Comparison of ENCODE assay signal across 25 mouse cellular contexts in genomic region chr7:50441237-50441636, GRCm38 (mm10).
DNase-seq lines count a peak whose midpoint lies in the region; ATAC-seq and TF ChIP-seq lines count a peak whose summit lies in the region.
"Had no signal": no experiment of that assay in that cellular context is flagged by ENCODE, and none has a peak within 500 bp of the region (broad histone marks: within the 10 kb centered on the region; RNA-seq: fewer than 3 reads in every experiment).

No protein-coding gene starts in this region.

- peak; percentile 81 for ATAC-seq in frontal cortex, adult (ENCODE audit: low TSS enrichment)
- no peak for ATAC-seq in kidney, embryonic 16.5 days (ENCODE audit: low FRiP score, low TSS enrichment)
- ATAC-seq: activated CD4-positive, CD25-positive, alpha-beta regulatory T cell, adult 4 months; hindbrain, postnatal 0 days; Patski had no signal

- intact Hi-C loops in left cerebral cortex, adult 2 months (cut with DNase I) = loop anchor here (5.0 kb wide), 1 partner anchor 84 kb away; no protein-coding TSS in a partner anchor
- intact Hi-C loops in left cerebral cortex, postnatal 4 days (cut with DNase I) = no loop called here

- H3K9ac ChIP-seq in kidney, embryonic 16.5 days (replicated peaks; ENCODE audit: low read length) = no peak overlapping the region
- H3K9ac ChIP-seq: embryonic facial prominence, embryonic 15.5 days; heart, embryonic 15.5 days; hindbrain, embryonic 13.5 days had no signal

- no peaks in the 10 kb centered on the region for H3K36me3 ChIP-seq in kidney, embryonic 16.5 days (ENCODE audit: insufficient read depth, low read length)
- H3K36me3 ChIP-seq: embryonic facial prominence, embryonic 15.5 days; forebrain, embryonic 10.5 days; heart, embryonic 15.5 days; hindbrain, embryonic 13.5 days had no signal

- no peak for TF ChIP-seq CTCF in left cerebral cortex, adult 2 months (IDR thresholded peaks at IDR 0.05)

- no peak for DNase-seq in frontal cortex, postnatal 14 days (ENCODE audit: low spot score in 2 of 2)
- no peak for DNase-seq in left cerebral cortex, adult 2 months (ENCODE audit: extremely low spot score in 1 of 2, low spot score in 2 of 2)
- no peak for DNase-seq in left cerebral cortex, postnatal 4 days
- peak; percentile 64 for DNase-seq in brain, adult 2 months (ENCODE audit: low read depth, low spot score)
- peak; percentile 26 for DNase-seq in layer of hippocampus, adult 9-10 months (ENCODE audit: low spot score)
- no peak for DNase-seq in cerebellum, adult 9-10 months
- DNase-seq: adrenal gland, postnatal 14 days; cerebellum, adult 18-20 months; cerebellum, postnatal 10 days; embryo, embryonic 11 days; gastrocnemius, postnatal 10 days; heart, adult 2 months; heart, postnatal 14 days had no signal

- H3K4me3 ChIP-seq in left cerebral cortex, adult 2 months = no peak overlapping the region
- H3K4me3 ChIP-seq in kidney, embryonic 16.5 days (ENCODE audit: low read length) = no peak overlapping the region
- H3K4me3 ChIP-seq: embryonic facial prominence, embryonic 15.5 days; erythroblast, embryonic 14.5 days; forebrain, embryonic 10.5 days; heart, adult 2 months; heart, embryonic 15.5 days; hindbrain, embryonic 13.5 days had no signal

- H3K4me1 ChIP-seq in kidney, embryonic 16.5 days (ENCODE audit: insufficient read depth, low read length) = no peaks in the 10 kb centered on the region; the same call in 1 of the 2 replicates
- H3K4me1 ChIP-seq: embryonic facial prominence, embryonic 15.5 days; forebrain, embryonic 10.5 days; heart, embryonic 15.5 days; hindbrain, embryonic 13.5 days had no signal

- no peaks in the 10 kb centered on the region for H3K9me3 ChIP-seq in kidney, embryonic 16.5 days (ENCODE audit: low read length)
- H3K9me3 ChIP-seq: embryonic facial prominence, embryonic 15.5 days; forebrain, embryonic 10.5 days; heart, embryonic 15.5 days; hindbrain, embryonic 13.5 days had no signal

- peak overlapping the region; percentile 57; the same call in 1 of the 2 replicates for H3K27ac ChIP-seq in left cerebral cortex, adult 2 months
- no peak overlapping the region for H3K27ac ChIP-seq in kidney, embryonic 16.5 days (ENCODE audit: low read length)
- H3K27ac ChIP-seq: embryonic facial prominence, embryonic 15.5 days; forebrain, embryonic 10.5 days; heart, adult 2 months; heart, embryonic 15.5 days; hindbrain, embryonic 13.5 days; hindbrain, postnatal 0 days had no signal

- H3K4me2 ChIP-seq in kidney, embryonic 16.5 days (replicated peaks; ENCODE audit: low read depth, low read length) = no peak overlapping the region
- H3K4me2 ChIP-seq: embryonic facial prominence, embryonic 15.5 days; heart, embryonic 11.5 days; heart, embryonic 15.5 days; hindbrain, embryonic 13.5 days had no signal

- H3K27me3 ChIP-seq in kidney, embryonic 16.5 days (ENCODE audit: insufficient read depth, low read length) = no peaks in the 10 kb centered on the region
- H3K27me3 ChIP-seq: CH12.LX; embryonic facial prominence, embryonic 15.5 days; heart, embryonic 15.5 days; hindbrain, embryonic 13.5 days; Patski had no signal

Comparison
In these comparisons a context has a peak if more than half of its experiments do, and no peak if none do; other contexts are left out.
1. DNase-seq: peak in brain, adult 2 months (single experiment) and layer of hippocampus, adult 9-10 months (single experiment); none in frontal cortex, postnatal 14 days (0 of 2), left cerebral cortex, adult 2 months (0 of 2), left cerebral cortex, postnatal 4 days (single experiment) and cerebellum, adult 9-10 months (single experiment).